Mouse (Mus musculus) C2C12 (cell line): ENCODE measurements around the gene Golim4. TPM values are rescaled to one million over a fixed set of nuclear protein-coding genes. Genes with fewer than 3 reads are reported as not detected.

ENCODE experiments used
- H3K27me3 ChIP-seq: one replicate; pipeline ENCODE4 v1.6.1; 2011; ENCODE audit not compliant: control insufficient read depth, insufficient read depth, insufficient read length
- H3K36me3 ChIP-seq: one replicate; pipeline ENCODE4 v1.6.1; 2011; ENCODE audit not compliant: control insufficient read depth, insufficient read depth
- H3K4me3 ChIP-seq: one replicate; pipeline ENCODE4 v1.5.1; 2011; ENCODE audit warnings: mild to moderate bottlenecking, control low read depth; ENCODE audit not compliant: poor library complexity, insufficient read depth, severe bottlenecking
- H3K79me2 ChIP-seq: one replicate; pipeline ENCODE4 v1.6.1; 2011; ENCODE audit not compliant: control insufficient read depth, insufficient read depth
- H3K79me3 ChIP-seq: one replicate; pipeline ENCODE4 v1.6.1; 2011; ENCODE audit warnings: low read depth, control low read depth
- H3ac ChIP-seq: one replicate; pipeline ENCODE3; 2011; ENCODE audit warnings: low read depth; ENCODE audit not compliant: control insufficient read depth, insufficient read length
- CEBPB ChIP-seq: IDR thresholded peaks from one replicate; pipeline ENCODE4 v1.6.1; 2011; ENCODE audit warnings: low read depth, mild to moderate bottlenecking, control low read depth, moderate library complexity
- CTCF ChIP-seq: IDR thresholded peaks from one replicate; pipeline ENCODE4 v1.5.1; 2011; ENCODE audit not compliant: control insufficient read depth, insufficient read depth, insufficient read length
- FOSL1 ChIP-seq: IDR thresholded peaks from one replicate; pipeline ENCODE4 v1.8.0; 2011; ENCODE audit warnings: mild to moderate bottlenecking, low read length; ENCODE audit not compliant: poor library complexity, insufficient read depth, severe bottlenecking
- MAX ChIP-seq: IDR thresholded peaks from one replicate; pipeline ENCODE4 v1.6.1; 2011; ENCODE audit warnings: mild to moderate bottlenecking, control low read depth
- MYOD1 ChIP-seq: IDR thresholded peaks from one replicate; pipeline ENCODE4 v1.6.1; 2011; ENCODE audit warnings: low read depth; ENCODE audit not compliant: control insufficient read depth, insufficient read length
- MYOG ChIP-seq: IDR thresholded peaks from one replicate; pipeline ENCODE4 v1.6.1; 2011; ENCODE audit not compliant: control insufficient read depth, insufficient read length; ENCODE audit errors: extremely low read depth
- USF1 ChIP-seq: IDR thresholded peaks from one replicate; pipeline ENCODE4 v1.6.1; 2011; ENCODE audit warnings: low read depth, mild to moderate bottlenecking, control low read depth, moderate library complexity
- polyA plus RNA-seq: library from polyadenylated mRNA; unstranded; fragments of >200 nt; fragmentation: generic; extraction: Trizol; gene quantifications from one replicate; pipeline ENCODE4 v1.2.1, GENCODE M21; 2012; ENCODE audit warnings: missing spikeins

The Golim4 gene
- polyA plus RNA-seq, 1 experiment: 12.0 TPM

DNA sequence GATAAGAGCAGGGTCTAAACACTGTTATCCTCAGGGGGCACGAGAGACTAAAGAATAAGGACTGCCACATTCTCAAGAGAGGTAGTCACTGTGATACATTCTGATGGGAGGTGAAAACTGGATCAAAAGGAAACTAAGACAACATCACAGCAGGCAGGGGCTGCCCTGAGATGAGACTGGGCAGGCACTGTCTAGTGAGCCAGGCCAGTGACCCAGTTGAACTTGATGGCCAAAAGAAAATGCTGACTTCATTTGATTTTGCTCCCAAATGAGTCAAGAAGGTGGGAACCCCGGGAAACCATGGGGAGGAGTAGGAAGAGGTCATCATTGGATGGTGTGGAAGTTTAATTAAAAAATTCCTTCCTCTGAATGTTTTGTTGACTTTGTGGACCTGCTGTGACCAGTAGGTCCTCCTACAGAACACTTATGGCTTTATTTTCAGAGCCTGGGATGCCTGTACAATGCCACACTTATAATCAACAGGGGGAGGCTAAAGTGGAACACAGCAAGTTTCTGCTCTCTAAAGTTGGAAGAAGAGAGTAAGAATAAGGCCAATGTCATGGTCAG lies 26.0 kb downstream of the Golim4 start:
- Histone ChIP-seq H3K4me3 (no peak overlapping the region), H3K27me3 (no peaks in the 10 kb centered on the region), H3K79me3 (peaks cover 12% of the 10 kb centered on the region), H3K79me2 (peaks cover 30% of the 10 kb centered on the region), H3ac (no peak overlapping the region), H3K36me3 (no peaks in the 10 kb centered on the region)
- no peak for TF ChIP-seq MYOD1
- TF ChIP-seq FOSL1: no peak
- TF ChIP-seq CTCF: no peak
- TF ChIP-seq CEBPB: no peak
- no peak for TF ChIP-seq USF1
- TF ChIP-seq MYOG: no peak
- no peak for TF ChIP-seq MAX

DNA sequence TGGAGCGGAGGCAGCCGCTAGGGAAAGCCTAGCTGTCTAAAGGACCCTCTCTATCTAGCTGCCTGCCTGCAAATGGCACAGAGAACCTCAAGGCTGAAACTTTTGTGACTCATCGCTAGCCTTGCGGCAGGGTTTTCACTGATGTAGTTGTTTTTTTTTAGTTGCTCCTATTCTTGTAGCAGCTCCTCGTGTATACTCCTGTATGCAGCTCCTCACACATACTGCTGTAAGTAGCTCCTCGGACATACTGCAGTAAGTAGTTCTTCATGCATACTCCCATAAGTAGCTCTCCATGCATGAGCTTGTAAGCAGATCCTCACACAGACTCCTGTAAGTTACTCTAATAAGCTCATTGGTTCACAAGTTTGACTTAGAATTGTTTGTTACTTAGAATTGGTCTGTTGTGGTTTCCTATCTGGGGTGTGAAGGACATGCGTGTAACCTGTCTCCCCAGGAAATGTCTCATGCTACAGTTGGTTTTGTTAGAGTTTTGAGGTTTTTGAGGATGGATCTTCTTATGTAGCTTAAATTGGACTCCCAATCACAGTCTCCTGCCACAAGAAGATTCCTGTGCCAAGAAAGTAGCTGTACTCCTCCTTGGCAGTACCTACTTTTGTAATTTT lies 26.7 kb downstream of the Golim4 start:
- Histone ChIP-seq H3K4me3 (no peak overlapping the region), H3ac (no peak overlapping the region), H3K79me3 (peaks cover 10% of the 10 kb centered on the region), H3K27me3 (no peaks in the 10 kb centered on the region), H3K36me3 (no peaks in the 10 kb centered on the region), H3K79me2 (peaks cover 24% of the 10 kb centered on the region)
- no peak for TF ChIP-seq MYOG
- no peak for TF ChIP-seq MAX
- no peak for TF ChIP-seq USF1
- TF ChIP-seq MYOD1: no peak
- no peak for TF ChIP-seq CEBPB
- TF ChIP-seq CTCF: no peak
- TF ChIP-seq FOSL1: no peak

DNA sequence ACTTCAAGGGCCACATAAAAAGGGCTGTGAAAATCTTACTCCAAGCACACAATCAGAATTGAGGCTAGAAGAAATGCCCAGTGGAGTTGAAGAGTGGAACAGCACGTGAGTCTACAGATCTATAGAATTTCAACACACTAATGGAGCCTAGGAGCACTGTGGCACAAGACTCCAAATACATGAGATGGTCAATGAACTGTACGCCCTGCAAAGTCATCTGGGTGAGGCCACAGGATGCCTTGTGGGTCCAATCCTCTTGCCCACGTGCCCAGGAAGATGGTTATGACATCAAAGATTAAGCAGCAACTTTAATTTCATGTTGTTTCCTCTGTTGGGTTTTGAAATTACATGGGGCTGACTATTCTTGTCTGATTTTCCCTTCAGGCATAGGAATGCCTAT lies 30.4 kb downstream of the Golim4 start:
- H3ac ChIP-seq: no peak overlapping the region
- TF ChIP-seq CEBPB (no peak), MYOG (no peak), USF1 (no peak), MYOD1 (no peak), MAX (no peak), FOSL1 (no peak), CTCF (no peak)
- peaks cover 24% of the 10 kb centered on the region for H3K79me2 ChIP-seq
- H3K4me3 ChIP-seq: no peak overlapping the region
- no peaks in the 10 kb centered on the region for H3K27me3 ChIP-seq
- no peaks in the 10 kb centered on the region for H3K36me3 ChIP-seq
- peaks cover 14% of the 10 kb centered on the region for H3K79me3 ChIP-seq

DNA sequence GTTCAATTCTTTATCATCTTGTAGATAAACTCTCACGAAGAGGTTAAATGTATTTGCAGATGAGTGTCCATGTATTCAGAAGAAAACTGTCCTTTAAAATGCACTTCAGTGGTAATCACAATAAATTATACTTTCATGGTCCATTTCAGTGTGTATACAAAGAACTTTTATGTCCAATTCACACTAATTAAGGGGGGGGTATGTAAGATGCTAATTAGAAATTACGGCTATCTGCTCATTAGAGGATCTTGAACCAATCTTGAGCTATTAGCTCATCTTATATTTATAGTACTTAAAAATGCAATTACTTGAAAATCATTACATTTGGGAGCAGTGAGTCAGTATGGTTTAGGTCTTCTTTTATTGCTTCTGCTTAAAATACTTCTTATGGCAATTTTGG lies 31.6 kb downstream of the Golim4 start:
- no peak overlapping the region for H3ac ChIP-seq
- no peaks in the 10 kb centered on the region for H3K36me3 ChIP-seq
- H3K4me3 ChIP-seq: no peak overlapping the region
- H3K79me3 ChIP-seq: peaks cover 18% of the 10 kb centered on the region
- peaks cover 27% of the 10 kb centered on the region for H3K79me2 ChIP-seq
- no peaks in the 10 kb centered on the region for H3K27me3 ChIP-seq
- no peak for TF ChIP-seq CTCF
- no peak for TF ChIP-seq FOSL1
- no peak for TF ChIP-seq MYOD1
- no peak for TF ChIP-seq CEBPB
- no peak for TF ChIP-seq MAX
- TF ChIP-seq USF1: no peak
- TF ChIP-seq MYOG: no peak

DNA sequence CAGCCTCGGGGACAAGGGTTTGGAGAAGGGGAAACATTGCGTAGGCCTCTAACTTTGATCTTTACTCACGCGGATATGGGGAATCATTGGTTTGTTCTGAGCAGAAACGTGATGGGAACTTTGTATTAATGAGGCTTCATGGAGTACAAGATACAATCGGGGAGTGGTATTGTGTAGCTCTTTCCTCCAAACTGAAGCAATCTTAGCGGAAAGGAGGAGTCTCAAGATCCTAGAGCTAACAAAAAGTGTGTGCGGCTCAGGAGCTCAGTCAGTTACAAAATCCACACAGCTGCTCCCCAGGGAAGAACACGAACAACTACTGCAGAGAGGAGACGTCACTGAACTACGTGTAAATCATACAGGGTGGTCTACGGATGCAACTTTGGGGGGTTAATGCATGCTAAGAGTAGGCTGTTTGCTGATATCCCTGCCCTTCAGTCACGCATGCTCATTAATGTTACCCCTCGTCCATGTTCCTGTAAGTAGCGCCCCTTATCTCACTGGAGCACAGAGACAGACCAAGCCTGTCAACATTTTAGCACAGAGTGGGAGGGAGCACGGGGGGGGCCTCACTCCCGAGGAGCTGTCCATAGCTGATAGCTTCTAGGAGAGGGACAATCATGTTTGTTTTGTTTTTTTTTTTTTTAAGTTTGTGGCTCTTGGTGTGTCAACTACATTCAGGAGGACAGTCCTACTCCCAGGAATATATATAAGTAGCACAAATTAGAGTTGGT lies 38.8 kb downstream of the Golim4 start:
- Histone ChIP-seq H3ac (no peak overlapping the region), H3K27me3 (no peaks in the 10 kb centered on the region), H3K4me3 (no peak overlapping the region), H3K79me3 (peaks cover 16% of the 10 kb centered on the region), H3K79me2 (peaks cover 10% of the 10 kb centered on the region), H3K36me3 (no peaks in the 10 kb centered on the region)
- TF ChIP-seq FOSL1: no peak
- TF ChIP-seq CEBPB: no peak
- no peak for TF ChIP-seq CTCF
- no peak for TF ChIP-seq MYOD1
- no peak for TF ChIP-seq MYOG
- TF ChIP-seq USF1: no peak
- no peak for TF ChIP-seq MAX

DNA sequence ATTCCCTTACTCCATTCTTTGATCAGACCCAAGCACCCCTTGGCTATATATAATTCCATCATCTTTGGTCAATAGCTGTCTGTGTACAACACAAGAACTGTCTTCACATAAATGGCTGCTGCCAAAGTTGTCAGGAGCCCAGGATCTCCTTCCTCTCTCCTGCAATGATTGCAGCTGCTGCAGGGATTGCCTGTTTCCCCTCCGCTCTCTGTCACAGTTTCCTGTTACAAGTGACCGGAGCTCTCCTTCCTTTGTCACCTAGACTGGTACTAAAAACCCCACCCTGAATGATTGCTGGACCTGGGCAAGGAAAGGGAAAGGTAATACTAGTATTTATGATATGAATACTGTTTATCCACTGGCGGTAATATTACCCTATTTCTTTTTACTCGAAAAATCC lies 44.0 kb downstream of the Golim4 start:
- no peaks in the 10 kb centered on the region for H3K27me3 ChIP-seq
- H3K4me3 ChIP-seq: no peak overlapping the region
- H3K36me3 ChIP-seq: peaks cover 5% of the 10 kb centered on the region
- H3ac ChIP-seq: no peak overlapping the region
- no peaks in the 10 kb centered on the region for H3K79me2 ChIP-seq
- H3K79me3 ChIP-seq: peaks cover 2% of the 10 kb centered on the region
- TF ChIP-seq FOSL1 (no peak), CTCF (no peak), USF1 (no peak), MAX (no peak), MYOG (no peak), MYOD1 (no peak), CEBPB (no peak)
